Mouse (Mus musculus) T-helper 17 cell (primary cell): ENCODE results near the gene Gm20388.
"Not testable (repeated sequence)": the region's sequence is repeated elsewhere in the genome, so short reads cannot be mapped to it uniquely, and the experiment has no call there.

Experiments used
- in situ Hi-C, 2 experiments: fragments of 300-600 bp; cut with MboI, MseI; formaldehyde crosslinking; loops; 1 replicate in 1 of 2; 2 replicates in 1 of 2; pipeline ENCODE4 v1.15.1; 2025; ENCODE audit warnings: high pct_unique_total_duplicates in 2 of 2

The Gm20388 gene

GRCm38 (mm10) chr8:121129265-121129940, 1218.8 kb downstream of the Gm20388 start:
- in situ Hi-C loops = no loop called here

GRCm38 (mm10) chr8:121130522-121130921, 1219.9 kb downstream of the Gm20388 start:
- in situ Hi-C loops = no loop called here

GRCm38 (mm10) chr8:121132961-121133513, 1222.4 kb downstream of the Gm20388 start:
- in situ Hi-C loops = no loop called here

GRCm38 (mm10) chr8:121134102-121134501, 1223.5 kb downstream of the Gm20388 start:
- in situ Hi-C loops = no loop called here

- in situ Hi-C loops = no loop called here
Observed at GRCm38 (mm10) chr8:121134512-121134911, 1223.9 kb downstream of the Gm20388 start.

GRCm38 (mm10) chr8:121136856-121137255, 1226.2 kb downstream of the Gm20388 start:
- in situ Hi-C loops = no loop called here

GRCm38 (mm10) chr8:121145457-121146134, 1235.0 kb downstream of the Gm20388 start:
- in situ Hi-C loops = not testable (repeated sequence)

- in situ Hi-C loops = no loop called here
Observed at GRCm38 (mm10) chr8:121148573-121149083, 1238.0 kb downstream of the Gm20388 start.

- in situ Hi-C loops = loop anchor here in 1 of 2 experiments (10.0 kb wide), 1 partner anchor 162 kb away; no protein-coding TSS in a partner anchor
Observed at GRCm38 (mm10) chr8:121152394-121152793, 1241.8 kb downstream of the Gm20388 start.

- in situ Hi-C loops = loop anchor here in 1 of 2 experiments (10.0 kb wide), 1 partner anchor 158 kb away; no protein-coding TSS in a partner anchor
Observed at GRCm38 (mm10) chr8:121156990-121157491, 1246.4 kb downstream of the Gm20388 start.

GRCm38 (mm10) chr8:121158812-121159211, 1248.2 kb downstream of the Gm20388 start:
- in situ Hi-C loops = loop anchor here in 1 of 2 experiments (10.0 kb wide), 1 partner anchor 156 kb away; no protein-coding TSS in a partner anchor

- in situ Hi-C loops = no loop called here
Observed at GRCm38 (mm10) chr8:121161437-121161836, 1250.8 kb downstream of the Gm20388 start.

GRCm38 (mm10) chr8:121162413-121162812, 1251.8 kb downstream of the Gm20388 start:
- in situ Hi-C loops = no loop called here

- in situ Hi-C loops = no loop called here
Observed at GRCm38 (mm10) chr8:121162906-121163695, 1252.5 kb downstream of the Gm20388 start.

- in situ Hi-C loops = no loop called here
Observed at GRCm38 (mm10) chr8:121164017-121164469, 1253.4 kb downstream of the Gm20388 start.

GRCm38 (mm10) chr8:121168033-121168432, 1257.4 kb downstream of the Gm20388 start:
- in situ Hi-C loops = no loop called here

- in situ Hi-C loops = no loop called here
Observed at GRCm38 (mm10) chr8:121170116-121170515, 1259.5 kb downstream of the Gm20388 start.

- in situ Hi-C loops = no loop called here
Observed at GRCm38 (mm10) chr8:121170626-121171552, 1260.2 kb downstream of the Gm20388 start.

GRCm38 (mm10) chr8:121172567-121172966, 1261.9 kb downstream of the Gm20388 start:
- in situ Hi-C loops = no loop called here

- in situ Hi-C loops = no loop called here
Observed at GRCm38 (mm10) chr8:121174178-121174577, 1263.5 kb downstream of the Gm20388 start.
